Mouse (Mus musculus) neutrophil, adult 5-6 weeks (primary cell): ENCODE data around the gene Zfp526. TPM values are rescaled to one million over a fixed set of nuclear protein-coding genes. Genes with fewer than 3 reads are reported as not detected.

Source experiments
- ATAC-seq: fragments of 151-379, 151-347 bp; 2 replicates; pipeline ENCODE4 v1.8.0; 2017; ENCODE audit warnings: mild to moderate bottlenecking, moderate TSS enrichment; ENCODE audit not compliant: insufficient number of reproducible peaks, poor library complexity, low FRiP score, severe bottlenecking; ENCODE audit errors: extremely low read depth
- total RNA-seq: library from RNA; stranded (forward); fragments of 200-1000 nt; gene quantifications from 2 replicates; pipeline ENCODE4 v1.2.3, GENCODE M21; 2017

Gene Zfp526
- total RNA-seq, 1 experiment from 2014 or later, result 10.0 TPM

DNA sequence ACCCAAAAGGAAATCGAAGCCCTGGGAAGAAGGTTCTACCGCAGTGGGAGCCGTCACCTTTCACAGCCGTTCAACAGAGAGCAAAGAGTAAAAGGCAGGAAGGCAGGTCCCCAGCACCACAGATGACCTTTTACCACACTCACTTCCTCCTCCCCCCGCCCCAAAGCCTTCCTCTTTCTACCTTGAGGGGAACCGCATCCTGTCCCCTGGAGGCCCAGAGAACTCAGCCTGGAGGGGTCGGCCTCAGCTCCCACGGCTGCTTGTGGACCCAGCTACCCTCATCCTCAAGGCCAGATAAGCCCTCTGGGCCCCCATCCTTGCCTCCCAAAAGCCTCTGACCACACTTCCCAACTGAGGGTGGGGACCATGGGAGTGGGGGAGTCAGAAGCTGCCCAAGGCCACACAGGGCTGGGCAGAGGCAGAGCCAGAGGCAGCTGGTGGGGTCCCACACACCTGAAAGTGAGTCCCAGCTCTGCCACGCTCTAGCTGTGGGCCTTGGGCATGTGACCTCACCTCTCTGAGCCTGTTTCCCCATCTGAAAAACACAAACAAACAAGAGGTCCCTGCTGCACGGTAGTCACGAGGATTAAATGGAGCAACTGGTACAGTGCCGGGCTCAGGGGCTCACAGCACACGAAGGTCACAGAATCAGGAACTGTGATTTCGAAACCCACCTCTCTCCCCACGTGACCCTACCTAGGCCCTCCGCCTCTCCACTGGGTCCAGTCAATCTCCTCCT is 15.7 kb upstream of the Zfp526 start:
- ATAC-seq, result peak; percentile 73

DNA sequence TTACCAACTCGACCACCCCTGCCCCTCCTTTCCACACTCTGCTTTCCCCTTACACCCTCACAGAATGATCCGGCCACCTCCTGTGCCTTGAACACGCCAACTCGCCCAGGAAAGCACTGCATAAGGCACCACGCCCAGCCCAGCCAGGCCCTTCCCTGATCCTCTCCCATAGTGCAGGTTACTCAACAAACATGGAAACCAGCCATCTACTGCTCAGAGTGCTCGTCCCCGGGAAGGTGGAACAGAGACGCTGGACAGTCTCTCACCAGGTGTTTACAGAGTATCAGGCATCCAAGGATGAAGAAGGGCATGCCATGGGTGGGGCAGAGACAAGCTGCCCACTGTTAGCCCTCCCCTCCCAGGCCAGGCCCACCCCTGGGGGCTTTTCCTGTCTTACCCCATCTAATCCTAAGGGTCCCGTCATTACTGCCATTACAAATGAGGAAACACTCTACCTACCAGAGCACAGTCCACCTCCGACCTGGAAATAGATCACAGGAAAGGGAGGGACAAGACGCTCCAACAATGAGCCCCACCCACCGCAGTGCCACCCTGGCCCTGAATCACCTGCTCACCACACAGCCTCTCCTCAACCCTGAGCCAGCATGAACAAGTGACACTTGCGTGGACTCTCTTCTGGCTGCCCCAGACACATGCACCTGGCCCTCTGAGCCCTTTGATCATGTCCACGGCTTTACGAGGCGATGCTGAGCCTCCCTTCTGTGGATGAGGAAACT is 15.0 kb upstream of the Zfp526 start:
- ATAC-seq, result no peak

DNA sequence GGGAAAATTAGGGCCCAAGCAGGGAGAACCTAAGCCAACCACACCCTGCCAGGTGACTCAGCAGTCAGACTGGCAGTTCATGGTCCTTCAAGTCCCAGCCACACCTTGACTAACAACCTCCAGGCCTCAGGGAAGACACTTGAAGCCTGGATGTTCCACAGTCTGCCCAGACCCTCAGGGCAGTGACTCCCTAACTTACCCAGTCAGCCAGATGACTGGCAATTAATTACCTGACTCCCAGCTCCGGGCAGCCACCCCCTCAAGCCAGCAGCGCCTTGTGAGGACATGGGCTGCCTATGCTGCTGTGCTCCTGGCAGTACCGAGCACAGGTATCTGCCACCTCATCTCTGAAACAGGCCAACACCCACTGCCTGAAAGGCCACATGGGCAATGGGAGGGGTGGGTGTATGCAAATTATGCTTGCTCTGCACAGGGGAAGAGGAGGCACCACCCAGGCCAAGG is 12.0 kb upstream of the Zfp526 start:
- peak; percentile 36; the same call in 1 of the 2 replicates for ATAC-seq

DNA sequence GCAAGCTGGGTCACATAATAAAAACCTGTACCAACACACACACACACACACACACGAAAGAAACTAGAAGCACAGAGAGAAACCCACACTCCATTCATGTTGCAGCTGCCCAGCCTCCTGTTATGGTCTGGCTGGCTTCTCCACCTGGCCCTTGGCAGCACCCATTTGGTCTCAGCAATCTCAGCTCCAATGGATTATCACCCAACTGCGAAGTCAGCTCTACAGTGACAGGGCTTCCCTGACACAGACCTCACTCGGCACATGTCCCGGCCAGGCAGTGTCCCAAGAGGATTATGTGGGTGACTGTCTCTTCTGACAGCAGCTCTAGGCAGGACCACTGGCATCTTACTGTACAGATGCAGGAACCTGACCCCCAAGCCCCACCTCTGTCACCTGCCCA is 10.7 kb upstream of the Zfp526 start:
- no peak for ATAC-seq

DNA sequence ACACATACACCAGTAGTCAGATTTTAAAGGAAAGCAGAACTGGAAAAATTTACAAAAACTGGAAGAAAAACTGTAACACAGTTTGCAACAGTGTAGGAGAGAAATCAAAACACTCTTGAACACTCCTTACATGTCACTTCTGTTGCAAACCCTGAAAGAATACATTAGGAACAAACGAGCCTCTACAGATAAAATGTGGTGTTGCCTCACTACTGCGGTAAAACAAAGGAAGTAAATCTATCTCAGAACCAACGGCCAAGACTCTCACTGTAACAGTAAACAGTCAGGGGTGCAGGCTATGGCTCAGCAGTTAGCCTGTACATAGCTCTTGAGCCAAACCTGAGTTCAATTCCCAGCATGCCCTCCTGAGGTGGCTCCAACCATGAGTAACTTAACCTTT is 8.1 kb upstream of the Zfp526 start:
- no peak for ATAC-seq

DNA sequence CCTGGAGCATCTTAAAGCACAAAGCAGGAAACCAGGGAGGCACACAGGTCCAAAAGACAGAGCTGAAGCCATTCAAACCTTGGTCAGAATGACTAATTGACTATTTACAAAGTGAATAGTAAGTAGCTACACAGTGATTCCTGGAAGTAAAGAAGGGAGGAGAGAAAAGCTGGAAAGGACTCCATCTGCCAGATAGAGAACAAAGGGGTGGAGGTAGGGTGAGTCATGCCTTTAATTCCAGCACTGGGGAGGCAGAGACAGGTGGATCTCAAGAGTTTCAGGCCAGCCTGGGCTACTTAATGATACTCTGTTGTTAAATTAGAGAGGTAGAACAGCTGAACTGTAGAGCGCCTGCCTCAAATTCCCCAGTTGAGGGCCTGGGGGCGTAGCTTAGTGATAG is 7.1 kb upstream of the Zfp526 start:
- no peak for ATAC-seq

DNA sequence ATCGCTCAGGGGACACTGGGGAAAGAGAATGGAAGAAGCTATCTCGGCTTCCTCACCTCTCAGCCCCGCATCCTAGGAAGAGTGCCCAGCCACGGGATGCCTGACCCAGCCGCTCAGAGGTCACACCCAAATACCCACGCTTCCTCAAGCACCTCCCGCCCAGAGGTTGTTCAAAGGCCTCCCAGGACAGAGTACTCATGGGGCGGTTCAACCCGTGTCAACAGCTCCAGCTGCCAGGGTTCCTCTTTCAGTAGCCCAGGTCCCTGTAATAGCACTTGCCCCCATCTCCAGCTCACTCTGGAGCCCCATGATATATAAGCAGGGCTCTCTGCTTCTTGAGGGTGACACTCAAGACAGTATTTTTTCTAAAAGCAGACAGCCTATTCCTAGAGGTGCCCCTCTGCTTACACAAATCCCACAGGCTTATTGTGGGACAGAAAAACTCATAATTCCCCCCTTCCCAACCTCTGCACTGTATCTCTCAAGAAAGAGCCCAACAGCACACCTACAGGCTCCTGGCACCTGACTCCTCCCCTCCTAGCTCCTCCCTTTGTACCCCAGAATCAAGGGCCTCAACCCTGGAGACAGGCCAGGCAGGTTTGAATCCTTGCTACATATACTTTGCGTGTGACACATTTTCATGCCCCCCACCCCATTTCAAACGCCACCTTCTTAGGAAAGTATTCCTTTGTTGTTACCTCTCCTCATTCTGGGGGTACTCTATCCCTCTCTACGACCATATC is 3.4 kb upstream of the Zfp526 start:
- peak; percentile 37 for ATAC-seq

DNA sequence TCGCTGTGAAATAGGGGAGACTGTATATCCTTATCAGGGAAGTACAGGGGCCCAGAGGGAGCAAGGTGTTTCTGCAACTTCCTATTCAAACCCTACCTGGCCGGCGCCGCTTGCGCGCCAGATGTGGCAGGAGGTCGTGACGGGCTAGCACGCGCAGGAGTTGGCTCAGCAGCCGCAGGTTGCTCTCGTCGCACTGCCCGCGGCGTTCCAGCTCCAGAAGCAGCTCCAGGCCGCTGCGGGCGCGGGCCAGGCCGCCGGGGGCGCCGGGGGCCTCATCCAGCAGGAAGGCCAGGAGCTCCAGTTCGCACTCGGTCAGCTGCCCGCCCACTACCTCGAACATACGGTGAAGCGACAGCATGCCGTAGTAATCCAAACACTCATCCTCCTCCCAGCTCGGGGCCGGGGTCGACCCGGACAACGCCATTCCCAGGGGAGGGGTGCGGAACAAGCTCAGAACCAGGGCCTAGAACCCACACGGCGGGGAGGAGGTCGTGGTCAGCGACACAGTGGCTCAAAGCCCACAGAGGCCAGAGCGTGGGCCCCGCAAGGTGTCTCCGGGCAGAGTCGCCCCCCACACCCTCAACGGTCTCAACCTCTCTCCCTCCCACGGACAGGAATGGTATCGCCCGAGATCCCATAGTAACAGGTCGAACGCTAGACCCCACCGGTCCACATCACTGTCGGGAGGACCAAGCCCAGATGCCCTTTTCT is 2.4 kb upstream of the Zfp526 start:
- ATAC-seq, result no peak

DNA sequence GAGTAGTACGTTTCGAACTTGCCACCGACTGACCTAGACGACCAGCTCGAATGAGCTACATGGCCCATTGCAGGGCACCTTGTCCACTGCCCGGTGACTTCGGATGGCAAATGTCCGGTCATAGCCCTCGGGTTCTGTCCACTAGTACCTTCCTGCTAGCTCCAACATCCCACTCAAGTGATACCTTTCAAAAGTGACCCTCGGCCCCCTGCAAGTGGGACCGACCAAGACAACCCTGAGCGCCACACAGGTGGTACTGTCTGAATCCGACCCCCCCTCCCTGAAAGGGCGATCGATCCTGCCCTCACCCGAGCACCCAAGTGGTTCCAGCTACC is 1.8 kb upstream of the Zfp526 start:
- no peak for ATAC-seq

DNA sequence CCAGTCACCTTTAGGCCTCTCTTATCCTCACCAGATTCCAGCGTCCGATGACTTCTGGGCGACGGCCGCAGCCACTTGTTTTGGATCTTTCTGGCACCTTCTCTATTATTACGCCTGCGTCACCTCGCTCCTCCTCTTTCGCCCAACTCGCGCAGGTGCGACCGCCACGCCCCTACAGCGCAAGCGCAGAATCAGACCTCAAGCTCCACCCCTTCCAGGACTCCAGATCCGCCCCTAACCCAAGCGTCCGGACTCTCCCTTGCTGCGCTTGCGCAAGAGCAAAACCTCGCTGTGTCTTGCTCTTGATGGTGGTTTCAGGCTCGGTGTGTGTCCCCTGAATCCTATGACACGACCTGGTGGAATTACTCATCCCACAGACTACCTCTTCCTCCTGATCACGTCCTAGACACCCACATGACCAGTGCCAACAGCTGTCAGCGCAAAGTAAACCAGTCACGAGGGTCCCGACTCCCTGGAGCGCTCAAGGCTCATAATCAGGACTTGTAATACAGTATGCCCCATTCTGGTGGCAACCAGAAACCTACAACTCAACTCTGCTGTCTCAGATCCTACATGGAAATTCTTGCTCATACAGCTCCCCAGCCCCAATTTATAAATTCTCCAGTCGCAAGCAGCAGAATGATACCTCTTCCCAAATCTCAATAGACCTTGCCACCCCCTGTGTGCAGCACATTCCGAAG is 1.3 kb upstream of the Zfp526 start:
- ATAC-seq, result peak; percentile 78

DNA sequence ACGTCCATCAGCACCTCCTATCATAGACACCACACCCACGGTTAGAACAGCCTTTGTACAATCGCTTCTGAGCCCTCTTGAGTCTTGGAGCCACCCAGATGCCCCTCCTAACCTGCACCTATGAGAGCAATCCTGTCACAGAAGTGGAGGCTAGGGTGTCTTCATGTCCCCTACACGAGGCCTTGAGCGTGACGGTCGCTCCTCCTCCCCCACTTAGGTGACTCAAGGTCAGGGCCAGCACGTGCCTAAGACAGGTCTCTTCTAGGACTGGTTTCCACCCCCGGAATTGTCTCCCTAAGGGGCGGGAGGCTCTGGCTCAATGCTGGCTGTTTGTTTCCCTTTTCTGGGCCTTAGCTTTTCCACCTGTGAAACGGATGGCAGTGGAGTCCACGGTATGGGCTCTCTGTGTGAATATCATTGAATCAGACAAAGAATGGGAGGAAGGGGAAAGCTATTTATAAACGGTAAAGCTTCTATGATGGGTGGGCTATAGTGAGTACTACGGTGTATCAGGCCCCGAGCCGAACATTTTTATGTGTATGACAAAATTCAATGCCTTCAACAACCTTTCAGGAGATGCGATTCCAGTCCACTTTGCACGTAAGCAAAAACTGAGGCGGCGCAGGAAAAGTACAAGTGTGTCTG is 646 bp upstream of the Zfp526 start, which contains the start of gene Dedd2:
Dedd2 (minus strand) TSS at position 159 of the 645 bp plus-strand sequence.
- ATAC-seq, result peak; percentile 22; the same call in 1 of the 2 replicates

DNA sequence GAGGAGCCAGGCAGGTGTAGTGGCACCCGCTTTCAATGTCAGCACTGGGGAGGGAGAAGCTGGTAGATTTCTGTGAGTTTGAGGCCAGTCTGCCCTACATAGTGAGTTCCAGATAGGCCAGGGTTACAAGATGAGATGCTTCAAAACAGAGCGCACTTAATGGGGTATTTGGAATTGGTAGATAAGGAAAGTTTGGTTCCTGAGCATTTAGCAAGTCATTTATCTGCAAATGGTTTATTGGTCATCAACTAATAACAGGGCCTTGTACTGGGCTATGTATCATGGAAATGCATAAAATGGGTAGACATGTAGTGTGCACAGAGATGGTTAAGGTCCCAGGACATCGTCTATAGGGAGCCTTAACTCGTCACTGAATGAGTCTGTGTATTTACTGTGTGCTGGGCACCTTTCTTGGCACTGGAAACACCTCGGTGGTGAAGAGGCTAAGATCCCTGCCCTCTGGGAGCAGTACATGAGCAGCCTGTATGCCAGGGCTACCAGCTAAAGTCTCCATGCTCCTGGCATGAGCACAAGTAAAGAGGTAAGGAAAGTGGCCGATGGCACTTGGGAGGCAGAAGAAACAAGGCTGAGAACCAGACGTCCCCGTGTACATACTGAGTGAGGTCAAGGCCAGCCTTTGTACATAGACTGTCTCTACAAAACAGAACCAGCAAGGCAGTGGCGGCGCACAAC is 1.2 kb downstream of the Zfp526 start:
- ATAC-seq, result no peak

DNA sequence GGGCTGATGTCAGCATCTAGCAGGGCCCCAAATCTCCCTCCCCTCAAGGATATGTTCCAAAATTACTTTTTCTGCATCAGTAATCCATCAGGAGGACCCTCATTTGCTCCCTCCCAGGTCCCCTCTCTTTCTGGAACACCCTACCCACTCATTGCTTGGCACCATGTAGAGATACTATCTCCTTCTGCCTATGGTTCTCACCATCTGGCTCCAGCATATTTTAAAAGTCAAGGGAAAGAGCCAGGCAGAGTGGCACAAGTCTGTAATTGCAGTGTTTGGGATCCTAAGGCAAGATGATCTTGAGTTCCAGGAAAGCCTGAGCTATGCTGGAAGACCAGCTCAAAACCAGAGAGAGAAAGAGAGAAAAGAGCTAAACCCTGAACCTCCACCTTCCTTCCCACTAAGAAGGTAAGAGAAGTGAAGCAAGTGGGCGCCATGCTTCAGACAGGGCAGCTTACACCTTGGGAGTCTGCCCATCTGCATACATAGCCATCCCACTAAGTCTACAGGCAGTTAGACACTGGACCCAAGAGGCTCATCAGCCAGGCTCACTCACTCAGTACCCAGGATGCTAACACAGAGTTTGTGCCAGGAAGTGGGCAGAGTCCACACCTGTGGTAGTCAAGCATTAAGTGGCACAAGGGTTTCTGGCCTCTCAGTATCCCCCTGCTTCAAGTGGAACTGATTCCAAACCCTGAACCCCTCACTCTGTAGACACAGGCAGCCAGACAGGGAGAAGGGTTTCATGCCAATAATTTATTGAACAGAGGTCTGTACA is 6.5 kb downstream of the Zfp526 start:
- ATAC-seq, result no peak

DNA sequence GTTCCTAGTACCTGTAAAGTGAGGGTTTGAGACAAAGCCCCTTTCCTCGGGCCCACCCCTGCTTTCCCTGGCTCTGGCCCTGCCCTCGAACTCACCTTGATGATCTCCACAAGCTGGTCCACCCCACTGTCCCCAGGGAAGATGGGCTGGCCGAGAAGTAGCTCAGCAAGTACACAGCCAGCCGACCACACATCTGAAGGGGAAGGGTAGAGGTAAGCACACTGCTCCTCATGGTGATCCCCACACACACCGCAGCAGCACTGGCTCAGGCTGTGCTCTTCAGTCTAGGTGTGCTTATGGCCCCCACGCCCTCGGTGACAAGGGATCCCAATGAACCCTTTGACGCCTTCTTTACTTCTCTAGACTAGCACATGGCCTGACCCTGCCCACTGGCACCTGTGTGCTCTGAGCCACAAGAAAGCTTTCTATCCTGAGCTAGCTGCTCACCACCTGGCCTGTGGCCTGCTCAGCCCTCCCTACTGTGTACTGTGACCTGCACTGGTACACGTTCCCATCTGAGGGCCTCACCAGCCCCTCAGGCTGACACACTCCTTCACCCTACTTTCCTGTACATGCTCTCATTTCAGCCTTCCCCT is 9.6 kb downstream of the Zfp526 start:
- no peak for ATAC-seq

DNA sequence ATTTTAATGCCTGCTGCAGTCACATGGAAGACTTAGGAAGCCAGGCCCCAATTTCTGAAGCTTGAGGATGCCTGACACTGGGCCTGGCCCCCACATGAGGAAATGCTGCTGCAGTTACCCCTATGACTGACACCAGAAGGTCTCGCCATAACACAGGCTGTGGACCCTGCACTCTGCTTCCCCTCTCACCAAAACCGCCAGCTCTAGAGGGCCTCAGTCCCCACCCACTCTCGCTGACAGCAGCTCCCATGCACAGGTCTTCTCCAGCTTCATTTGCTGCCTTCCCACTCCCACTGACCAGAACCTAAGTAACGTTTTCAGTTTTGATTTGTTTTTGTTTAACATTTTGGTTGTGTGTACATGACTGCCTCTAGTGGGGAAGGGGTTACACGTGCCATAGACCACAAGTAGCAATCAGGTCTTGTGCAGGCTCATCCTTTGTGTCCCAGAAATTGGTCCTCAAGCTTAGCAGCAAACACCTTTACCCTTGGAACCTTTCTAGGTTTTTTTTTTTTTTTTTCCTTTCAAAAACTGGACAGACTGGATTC is 10.9 kb downstream of the Zfp526 start:
- ATAC-seq, result no peak

DNA sequence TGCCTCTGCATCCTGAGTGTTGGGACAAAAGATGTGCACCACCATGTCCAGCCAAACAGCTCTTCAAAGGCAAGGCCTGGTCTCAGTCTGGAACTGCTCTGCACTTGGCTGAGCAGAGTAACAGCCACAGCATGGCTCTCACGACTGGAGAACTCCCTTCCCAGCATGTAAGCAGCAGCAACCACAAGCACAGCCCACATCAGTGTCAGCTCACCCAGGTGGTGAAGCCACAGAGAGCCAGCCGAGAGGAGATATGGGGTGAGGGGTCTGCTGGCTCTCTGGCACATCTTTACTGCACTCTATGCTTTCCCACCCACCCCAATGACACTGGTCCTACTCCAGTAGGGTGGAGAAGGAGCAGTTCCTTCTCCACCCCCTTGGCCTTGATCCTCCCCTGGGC is 11.8 kb downstream of the Zfp526 start:
- ATAC-seq, result no peak
